Mouse (Mus musculus): ENCODE results near the gene Trmt112. TPM values are rescaled to one million over a fixed set of nuclear protein-coding genes. Genes with fewer than 3 reads are reported as not detected.
A peak's percentile ranks its signal among the peaks of the same experiment; 100 is the strongest.
"Not testable (repeated sequence)": the region's sequence is repeated elsewhere in the genome, so short reads cannot be mapped to it uniquely, and the experiment has no call there.

The Trmt112 gene
- total RNA-seq (2021), result 10 to 100 TPM; 54.7 to 56.4 TPM
- long read RNA-seq, experiment 1, transcript Trmt112-202 (4 exons, 985 nt), result major isoform, 26 of 26 reads
- long read RNA-seq, experiment 1, partial matches to known transcripts, result 0 of 26 reads
- long read RNA-seq, experiment 1, other reads (novel, unspliced or antisense), result 0 of 26 reads
- long read RNA-seq, experiment 2, transcript Trmt112-202 (4 exons, 985 nt), result major isoform, 19 of 21 reads
- long read RNA-seq, experiment 2, partial matches to known transcripts, result 1 of 21 reads
- long read RNA-seq, experiment 2, other reads (novel, unspliced or antisense), result 0 of 21 reads

DNA sequence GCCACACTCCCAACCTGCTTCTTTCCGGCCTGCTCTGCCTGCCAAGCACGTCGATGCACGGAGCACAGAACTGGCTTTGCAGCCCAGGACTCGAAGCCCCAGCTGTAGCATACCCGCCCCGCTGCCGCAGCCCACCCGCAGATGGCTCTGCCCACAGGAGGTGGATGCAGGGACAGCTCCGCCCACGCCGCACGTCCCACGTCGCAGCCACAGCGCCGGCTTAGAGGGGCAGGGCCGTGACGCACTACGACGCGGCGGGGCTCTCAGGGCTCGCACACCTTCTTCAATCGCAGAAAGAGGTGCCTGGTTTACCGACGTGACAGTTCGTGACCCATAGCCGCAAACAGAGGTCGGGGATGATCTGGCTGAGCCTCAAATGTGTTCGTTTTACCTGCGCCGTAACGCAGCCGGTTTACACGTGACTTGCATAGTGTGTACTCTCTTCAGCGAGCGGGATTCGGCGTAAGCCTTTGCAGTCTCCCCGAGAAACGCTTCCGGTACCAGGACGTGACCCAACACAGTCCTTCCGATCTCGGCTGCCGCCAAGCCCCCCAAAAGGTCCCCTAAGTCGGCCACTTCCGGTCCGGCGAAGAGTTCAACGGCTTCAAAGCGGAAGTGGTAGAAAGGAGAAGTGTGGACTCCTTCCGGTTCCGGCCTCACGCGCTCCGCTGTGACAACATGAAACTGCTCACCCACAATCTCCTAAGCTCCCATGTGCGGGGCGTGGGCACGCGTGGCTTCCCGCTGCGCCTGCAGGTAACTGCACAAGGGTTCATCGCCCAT is at the start of gene Trmt112, which contains the start of gene Prdx5:
Gene Trmt112, plus strand, starts transcription at position 192 of the 783 bp plus-strand sequence.
Gene Prdx5, minus strand, starts transcription at position 600 of the 783 bp plus-strand sequence.
- DNase-seq (ENCODE audit: low spot score in 2 of 2), result peak; percentile 76 to 90

- DNase-seq (ENCODE audit: low spot score in 2 of 2), result no peak
Measured at GRCm38 (mm10) chr19:6859971-6860370, 49.5 kb upstream of the Trmt112 start.

- no peak for DNase-seq (ENCODE audit: low spot score in 2 of 2)
Measured at GRCm38 (mm10) chr19:6860706-6861105, 48.8 kb upstream of the Trmt112 start.

- no peak for DNase-seq (ENCODE audit: low spot score in 2 of 2)
Measured at GRCm38 (mm10) chr19:6861451-6861850, 48.0 kb upstream of the Trmt112 start.

GRCm38 (mm10) chr19:6869355-6869754 is 40.1 kb upstream of the Trmt112 start:
- no peak for DNase-seq (ENCODE audit: low spot score in 2 of 2)

GRCm38 (mm10) chr19:6871574-6872271 is 37.8 kb upstream of the Trmt112 start:
- DNase-seq (ENCODE audit: low spot score in 2 of 2), result no peak

GRCm38 (mm10) chr19:6872701-6873100 is 36.8 kb upstream of the Trmt112 start:
- no peak for DNase-seq (ENCODE audit: low spot score in 2 of 2)

DNA sequence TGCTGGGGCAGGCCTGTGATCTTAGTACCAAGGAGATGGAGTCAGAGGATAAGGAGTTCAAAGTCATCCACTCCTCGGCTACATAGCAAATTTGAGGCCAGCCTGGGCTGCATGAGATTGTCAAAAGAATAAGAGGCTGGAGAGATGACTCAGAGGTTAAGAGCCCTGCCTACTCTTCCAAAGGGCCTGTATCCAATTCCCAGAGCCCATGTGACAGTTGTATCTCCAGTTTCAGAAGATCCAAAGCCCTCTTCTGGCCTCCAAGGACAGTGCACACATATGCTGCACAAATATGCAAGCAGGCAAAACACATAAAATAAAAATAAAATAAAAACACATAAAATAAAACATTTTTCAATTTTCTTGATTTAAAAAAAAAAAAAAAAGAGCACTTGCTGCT is 35.2 kb upstream of the Trmt112 start:
- no peak for DNase-seq (ENCODE audit: low spot score in 2 of 2)

- DNase-seq (ENCODE audit: low spot score in 2 of 2), result no peak
Measured at GRCm38 (mm10) chr19:6875834-6876233, 33.7 kb upstream of the Trmt112 start.

GRCm38 (mm10) chr19:6876799-6877198 is 32.7 kb upstream of the Trmt112 start:
- no peak for DNase-seq (ENCODE audit: low spot score in 2 of 2)

- no peak for DNase-seq (ENCODE audit: low spot score in 2 of 2)
Measured at GRCm38 (mm10) chr19:6877965-6878364, 31.5 kb upstream of the Trmt112 start.

DNA sequence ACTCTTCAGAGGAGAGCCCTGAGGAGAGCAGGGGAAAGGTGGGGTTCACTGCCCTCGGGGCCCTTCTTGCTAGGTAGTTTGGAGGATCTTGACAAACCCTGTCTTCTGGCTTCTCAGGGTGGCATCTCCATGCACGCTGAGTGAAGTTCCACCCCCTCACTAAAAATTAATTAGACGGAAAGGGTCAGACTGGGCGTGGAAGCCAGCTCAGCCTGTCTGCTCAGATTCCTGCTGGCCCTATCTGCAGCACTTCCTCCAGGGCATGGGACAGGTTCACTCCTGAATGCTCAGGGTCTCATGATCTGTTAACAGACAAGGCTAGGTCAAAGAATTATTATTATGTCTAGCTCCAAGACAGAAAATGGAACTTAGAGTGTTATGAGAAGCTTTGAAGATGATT is 17.0 kb upstream of the Trmt112 start:
- no peak for DNase-seq (ENCODE audit: low spot score in 2 of 2)

GRCm38 (mm10) chr19:6893731-6894451 is 15.6 kb upstream of the Trmt112 start:
- no peak for DNase-seq (ENCODE audit: low spot score in 2 of 2)

DNA sequence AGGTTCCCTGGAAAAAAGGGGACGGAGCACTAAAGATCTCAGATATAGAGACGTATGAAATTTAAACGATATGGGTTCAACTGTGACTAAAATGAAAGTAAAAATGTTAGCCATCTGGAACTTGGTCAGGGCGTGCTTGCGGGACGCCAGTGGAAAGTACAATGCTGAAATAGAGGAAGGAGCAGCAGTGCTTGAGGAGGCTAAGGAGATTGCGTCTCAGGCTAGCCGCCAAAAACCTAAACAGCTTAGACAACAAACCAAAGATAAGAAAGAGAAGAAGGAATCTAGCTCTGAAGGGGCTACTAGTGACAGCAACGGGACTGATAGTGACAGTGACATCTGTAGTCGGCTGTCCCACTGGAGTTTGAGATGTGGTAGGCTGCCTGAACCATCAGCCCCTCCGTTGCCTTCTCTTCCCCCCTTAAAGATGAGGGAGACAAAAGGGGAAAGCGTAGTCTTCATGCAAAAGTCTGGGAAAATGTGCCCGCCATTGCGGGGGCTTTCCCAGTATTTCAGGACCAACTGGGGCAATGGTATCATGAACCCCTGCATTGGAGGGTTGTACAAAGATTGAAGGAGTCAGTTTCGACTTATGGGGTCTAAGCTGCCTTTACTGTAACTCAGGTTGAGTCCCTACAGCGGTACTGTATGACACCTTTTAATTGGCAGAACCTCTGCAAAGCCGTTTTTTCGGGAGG is 13.7 kb upstream of the Trmt112 start:
- DNase-seq (ENCODE audit: low spot score in 2 of 2), result not testable (repeated sequence)

DNA sequence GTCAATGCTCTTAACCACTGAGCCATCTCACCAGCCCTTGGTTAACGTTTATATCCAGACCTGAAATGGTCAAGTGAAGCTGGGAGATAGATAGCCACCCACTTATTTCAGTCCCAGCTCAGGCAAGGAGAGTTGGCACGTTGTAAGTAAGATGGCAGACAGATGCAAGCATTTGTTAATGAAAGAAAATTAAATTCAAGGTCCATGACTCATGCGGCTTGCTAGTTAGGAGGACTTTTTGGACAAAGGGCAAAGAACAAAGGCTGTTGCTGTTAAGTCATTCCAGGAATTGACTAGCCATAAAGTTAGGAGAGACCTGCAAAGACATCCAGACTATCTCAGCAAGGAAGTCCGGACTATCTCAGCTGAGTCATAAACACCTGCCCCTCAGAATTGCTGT is 9.9 kb upstream of the Trmt112 start:
- DNase-seq (ENCODE audit: low spot score in 2 of 2), result no peak

DNA sequence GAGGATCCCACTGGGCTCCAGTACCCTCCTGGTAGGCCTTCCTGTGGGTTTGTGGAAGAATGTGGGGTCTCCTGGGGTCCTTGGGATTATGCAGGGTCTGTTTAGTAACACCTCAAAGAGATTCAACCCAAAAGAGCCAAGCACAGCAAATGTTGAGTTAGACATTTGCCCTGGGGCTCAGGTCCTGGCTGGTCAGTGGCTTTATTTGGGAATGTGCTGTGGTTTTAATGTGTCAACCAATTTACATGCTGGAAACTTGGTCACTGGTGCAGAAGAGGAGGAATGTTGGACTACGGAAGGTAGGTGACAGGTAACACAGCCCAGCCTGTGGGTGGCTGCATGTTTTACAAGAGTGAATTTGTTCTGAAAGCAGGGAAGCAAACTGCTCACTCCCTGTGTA is 6.5 kb upstream of the Trmt112 start:
- DNase-seq (ENCODE audit: low spot score in 2 of 2), result no peak

GRCm38 (mm10) chr19:6904846-6905245 is 4.7 kb upstream of the Trmt112 start:
- no peak for DNase-seq (ENCODE audit: low spot score in 2 of 2)

DNA sequence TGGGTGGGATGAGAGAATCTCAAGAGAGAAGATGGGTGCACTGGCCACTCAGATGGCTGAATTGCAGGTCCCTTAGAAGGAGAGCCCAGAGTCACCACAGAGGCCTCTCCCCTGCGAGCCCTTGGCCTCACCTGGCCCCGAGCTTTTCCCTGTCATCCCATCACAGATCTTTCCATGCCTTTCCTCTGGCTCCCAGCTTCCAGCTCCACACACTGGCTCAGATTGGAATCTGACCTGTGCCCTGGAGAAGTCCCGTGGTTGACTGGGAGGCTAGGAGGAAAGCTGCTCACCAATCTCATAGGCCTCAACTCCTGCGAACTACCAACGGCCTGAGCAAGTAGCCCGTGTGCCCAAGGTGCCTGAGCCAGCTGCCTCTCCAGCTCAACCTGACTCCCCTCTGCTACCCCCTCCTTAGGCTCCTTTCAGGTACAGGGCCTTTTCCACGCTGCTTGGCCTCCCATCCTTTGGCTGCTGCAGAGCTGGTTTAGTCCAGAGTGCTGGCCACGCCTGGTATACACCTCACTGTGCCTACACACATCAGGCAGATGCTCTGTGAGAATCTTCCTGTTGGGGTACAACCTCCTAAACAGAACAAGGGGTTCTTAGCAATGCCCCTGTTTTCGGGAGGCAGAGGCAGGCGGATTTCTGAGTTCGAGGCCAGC is 3.9 kb upstream of the Trmt112 start:
- no peak for DNase-seq (ENCODE audit: low spot score in 2 of 2)

DNA sequence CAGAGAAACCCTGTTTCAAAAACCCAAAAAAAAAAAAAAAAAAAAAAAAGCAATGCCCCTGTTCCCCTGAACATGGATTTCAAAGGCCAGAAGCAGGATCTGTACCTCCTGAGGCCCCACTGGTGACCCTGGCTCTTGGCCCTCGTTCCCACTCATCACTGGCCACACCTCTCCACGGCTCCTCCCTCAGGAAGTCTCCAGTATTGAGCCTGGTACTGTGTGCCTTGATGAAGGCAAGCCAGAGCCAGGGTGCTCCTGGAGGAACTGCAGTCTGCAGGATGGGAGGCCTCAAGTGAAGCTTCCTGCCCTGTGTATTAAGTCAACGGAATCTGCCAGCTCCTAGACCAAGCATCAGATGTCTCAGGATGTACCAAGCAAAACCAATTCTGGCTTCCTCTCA is 3.3 kb upstream of the Trmt112 start:
- no peak for DNase-seq (ENCODE audit: low spot score in 2 of 2)

- DNase-seq (ENCODE audit: low spot score in 2 of 2), result no peak
Measured at GRCm38 (mm10) chr19:6907094-6907493, 2.4 kb upstream of the Trmt112 start.
